Mouse (Mus musculus) urinary bladder, postnatal 36 days (tissue): Measurements from ENCODE around the gene Csmd2.
"Not testable (repeated sequence)": the region's sequence is repeated elsewhere in the genome, so short reads cannot be mapped to it uniquely, and the experiment has no call there.

Source experiments
- DNase-seq, 2 experiments: peaks; one replicate each; pipeline ENCODE4 v3.0.0; 2022; ENCODE audit warnings: low spot score in 2 of 2, mixed read lengths in 1 of 2

Csmd2 gene

GRCm38 (mm10) chr4:128611726-128612125 lies 624.1 kb downstream of the Csmd2 start:
- DNase-seq: not testable (repeated sequence)

GRCm38 (mm10) chr4:128613326-128613725 lies 625.7 kb downstream of the Csmd2 start:
- no peak for DNase-seq

- DNase-seq: no peak
Measured at GRCm38 (mm10) chr4:128615761-128616160, 628.1 kb downstream of the Csmd2 start.
